Mouse (Mus musculus) limb, embryonic 14.5 days (tissue): ENCODE results near the gene Eif4e2. TPM values are rescaled to one million over a fixed set of nuclear protein-coding genes. Genes with fewer than 3 reads are reported as not detected.
A peak's percentile ranks its signal among the peaks of the same experiment; 100 is the strongest.

Experiments used
- ATAC-seq: fragments of 200-750 bp; cut with Nextera tagmentation; 2 replicates; pipeline ENCODE4 v1.8.0; 2017; ENCODE audit warnings: low read depth, moderate number of reproducible peaks, moderate TSS enrichment; ENCODE audit not compliant: low FRiP score
- DNase-seq: peaks from one replicate; pipeline ENCODE4 v3.0.0-alpha.2; 2015; ENCODE audit warnings: low spot score
- H3K27ac ChIP-seq: fragments of 300-500 bp; sonication (generic); replicated peaks from 2 replicates; pipeline ENCODE4 v1.5.1; 2014; ENCODE audit warnings: low read depth, mild to moderate bottlenecking, low read length, moderate library complexity, mixed read lengths
- H3K27me3 ChIP-seq: fragments of 300-500 bp; sonication (generic); 2 replicates; pipeline ENCODE4 v1.6.1; 2014; ENCODE audit warnings: low read length, mixed read lengths; ENCODE audit not compliant: control insufficient read depth, insufficient read depth
- H3K36me3 ChIP-seq: fragments of 300-500 bp; sonication (generic); 2 replicates; pipeline ENCODE4 v1.6.1; 2014; ENCODE audit warnings: mild to moderate bottlenecking, low read length, moderate library complexity, mixed read lengths; ENCODE audit not compliant: control insufficient read depth, insufficient read depth
- H3K4me1 ChIP-seq: fragments of 300-500 bp; sonication (generic); 2 replicates; pipeline ENCODE4 v1.6.1; 2014; ENCODE audit warnings: antibody characterized with exemption, low read length, mixed read lengths; ENCODE audit not compliant: control insufficient read depth, insufficient read depth
- H3K4me2 ChIP-seq: fragments of 300-500 bp; sonication (generic); replicated peaks from 2 replicates; pipeline ENCODE4 v1.6.1; 2014; ENCODE audit warnings: low read depth, mild to moderate bottlenecking, low read length, moderate library complexity; ENCODE audit not compliant: severe bottlenecking
- H3K4me3 ChIP-seq: fragments of 300-500 bp; sonication (generic); replicated peaks from 2 replicates; pipeline ENCODE4 v1.5.1; 2014; ENCODE audit warnings: low read length
- H3K9ac ChIP-seq: fragments of 300-500 bp; sonication (generic); 2 replicates; pipeline ENCODE4 v1.6.1; 2014; ENCODE audit warnings: mild to moderate bottlenecking, low read depth, low read length, moderate library complexity; ENCODE audit not compliant: severe bottlenecking
- H3K9me3 ChIP-seq: fragments of 300-500 bp; sonication (generic); 2 replicates; pipeline ENCODE4 v1.6.1; 2016; ENCODE audit warnings: low read length; ENCODE audit not compliant: control insufficient read depth
- POLR2A ChIP-seq: fragments of 200-500 bp; IDR thresholded peaks from 2 replicates; pipeline ENCODE4 v1.8.0; 2012; ENCODE audit warnings: inconsistent platforms, mild to moderate bottlenecking, moderate library complexity, borderline replicate concordance; ENCODE audit not compliant: insufficient read depth, insufficient read length; ENCODE audit errors: extremely low read depth
- WGBS: fragments of 180-500 bp; shearing (Covaris S2); extraction: QIAGEN DNeasy Blood & Tissue Kit; methylation state at CpG from one replicate; pipeline ENCODE4 v1.1.7; 2014; 5-methylcytosine and 5-hydroxymethylcytosine counted together
- polyA plus RNA-seq, 2 experiments: library from polyadenylated mRNA; depleted of rRNA in 1 of 2; stranded (reverse) in 1 of 2; unstranded in 1 of 2; fragments of >200 nt; fragmentation: Nextera tagmentation in 1 of 2; extraction: Ambion mirVana in 1 of 2; gene quantifications; 2 replicates each; pipeline versions ENCODE4 v1.2.1 to v1.2.3; 2012 to 2014

Gene Eif4e2
- polyA plus RNA-seq, 2 experiments = 118 to 139 TPM

- H3K4me2 ChIP-seq = no peak overlapping the region
- DNase-seq = no peak
- H3K36me3 ChIP-seq = no peaks in the 10 kb centered on the region
- ATAC-seq = no peak
- H3K27ac ChIP-seq = no peak overlapping the region
- H3K4me3 ChIP-seq = no peak overlapping the region
- TF ChIP-seq POLR2A = no peak
- H3K4me1 ChIP-seq = no peaks in the 10 kb centered on the region
- 75% methylated on average over 5 of the region's 5 CpGs for WGBS
- no peaks in the 10 kb centered on the region; the same call in 1 of the 2 replicates for H3K27me3 ChIP-seq
- H3K9me3 ChIP-seq = no peaks in the 10 kb centered on the region
- no peak overlapping the region for H3K9ac ChIP-seq
Observed at GRCm38 (mm10) chr1:87203779-87204178, 9.9 kb upstream of the Eif4e2 start.

- 75% methylated on average over 7 of the region's 7 CpGs for WGBS
- Histone ChIP-seq H3K27ac (no peak within 1 kb of the TSS), H3K9me3 (no peaks in the 10 kb centered on the region), H3K9ac (no peak within 1 kb of the TSS), H3K4me2 (no peak within 1 kb of the TSS), H3K36me3 (no peaks in the 10 kb centered on the region), H3K4me1 (no peaks in the 10 kb centered on the region), H3K27me3 (no peaks in the 10 kb centered on the region; the same call in 1 of the 2 replicates), H3K4me3 (no peak within 1 kb of the TSS)
- TF ChIP-seq POLR2A = no peak
- no peak for ATAC-seq
- DNase-seq = no peak
Observed at GRCm38 (mm10) chr1:87204465-87204864, 9.2 kb upstream of the Eif4e2 start, which contains the start of gene Chrng. Gene Chrng, plus strand, starts transcription at chr1:87204657.

GRCm38 (mm10) chr1:87205038-87205437 is 8.7 kb upstream of the Eif4e2 start:
- no peaks in the 10 kb centered on the region; the same call in 1 of the 2 replicates for H3K27me3 ChIP-seq
- H3K36me3 ChIP-seq = no peaks in the 10 kb centered on the region
- H3K9ac ChIP-seq = no peak overlapping the region
- ATAC-seq (peak; percentile 33), DNase-seq (no peak)
- no peak overlapping the region for H3K4me2 ChIP-seq
- no peak for TF ChIP-seq POLR2A
- H3K4me1 ChIP-seq = no peaks in the 10 kb centered on the region
- WGBS = 36% methylated on average over 6 of the region's 6 CpGs
- H3K9me3 ChIP-seq = no peaks in the 10 kb centered on the region
- H3K27ac ChIP-seq = no peak overlapping the region
- no peak overlapping the region for H3K4me3 ChIP-seq

GRCm38 (mm10) chr1:87205502-87205901 is 8.2 kb upstream of the Eif4e2 start:
- Histone ChIP-seq H3K36me3 (no peaks in the 10 kb centered on the region), H3K4me2 (no peak overlapping the region), H3K9me3 (no peaks in the 10 kb centered on the region), H3K4me3 (no peak overlapping the region), H3K9ac (no peak overlapping the region), H3K27ac (no peak overlapping the region), H3K27me3 (no peaks in the 10 kb centered on the region; the same call in 1 of the 2 replicates), H3K4me1 (no peaks in the 10 kb centered on the region)
- no peak for TF ChIP-seq POLR2A
- DNase-seq = peak; percentile 53
- ATAC-seq = peak; percentile 87
- 37% methylated on average over 3 of the region's 3 CpGs for WGBS

- Histone ChIP-seq H3K4me3 (no peak overlapping the region), H3K27me3 (no peaks in the 10 kb centered on the region; the same call in 1 of the 2 replicates), H3K4me2 (no peak overlapping the region; the same call in 1 of the 2 replicates), H3K4me1 (no peaks in the 10 kb centered on the region), H3K27ac (no peak overlapping the region), H3K9me3 (no peaks in the 10 kb centered on the region), H3K9ac (no peak overlapping the region), H3K36me3 (no peaks in the 10 kb centered on the region)
- ATAC-seq = 0 out of 2 replicates have a peak, but pooled peaks have one; percentile 6
- DNase-seq = peak; percentile 46
- TF ChIP-seq POLR2A = no peak
- 19% methylated on average over 17 of the region's 17 CpGs for WGBS
Observed at GRCm38 (mm10) chr1:87206339-87206738, 7.4 kb upstream of the Eif4e2 start.
